Mouse (Mus musculus) A20 (cell line): Measurements from ENCODE around the gene Ccm2.

ENCODE experiments used
- DNase-seq: peaks from one replicate; pipeline ENCODE4 v3.0.0-alpha.2; 2011; ENCODE audit warnings: low read depth, low spot score

Gene Ccm2

DNA sequence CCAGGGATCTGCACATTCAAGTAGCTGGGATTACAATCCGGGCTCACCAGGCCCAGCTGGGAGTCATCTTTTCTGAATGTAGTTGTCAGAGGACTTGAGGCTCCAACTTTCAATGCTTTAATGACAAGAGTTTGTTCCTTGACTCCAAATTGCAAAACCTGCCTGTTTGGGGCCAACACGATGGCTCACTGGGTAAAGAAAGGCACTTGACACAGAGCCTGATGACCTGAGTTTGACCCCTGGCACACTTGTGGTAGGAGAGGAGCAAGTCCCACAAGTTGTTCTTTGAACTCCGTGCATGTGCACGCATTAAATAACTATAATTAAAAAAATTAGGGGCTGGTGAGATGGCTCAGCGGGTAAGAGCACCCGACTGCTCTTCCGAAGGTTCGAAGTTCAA, 16.7 kb upstream of the Ccm2 start:
- peak; percentile 47 for DNase-seq

DNA sequence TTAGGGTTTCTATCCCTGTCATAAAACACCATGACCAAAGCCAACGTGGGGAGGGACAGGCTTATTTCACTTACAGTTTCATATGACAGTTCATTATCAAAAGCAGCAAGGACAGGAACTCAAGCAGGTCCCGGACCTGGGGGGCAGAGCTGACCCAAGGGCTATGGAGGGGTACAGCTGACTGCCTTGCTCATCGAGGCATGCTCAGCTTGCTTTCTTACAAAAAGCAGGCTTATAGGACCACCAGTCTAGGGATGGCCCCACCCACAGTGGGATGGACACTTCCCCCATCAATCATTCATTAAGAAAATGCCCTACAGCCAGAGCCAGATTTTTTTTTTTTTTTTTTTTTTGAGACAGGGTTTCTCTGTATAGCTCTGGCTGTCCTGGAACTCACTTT, 15.9 kb upstream of the Ccm2 start:
- DNase-seq: peak; percentile 70

DNA sequence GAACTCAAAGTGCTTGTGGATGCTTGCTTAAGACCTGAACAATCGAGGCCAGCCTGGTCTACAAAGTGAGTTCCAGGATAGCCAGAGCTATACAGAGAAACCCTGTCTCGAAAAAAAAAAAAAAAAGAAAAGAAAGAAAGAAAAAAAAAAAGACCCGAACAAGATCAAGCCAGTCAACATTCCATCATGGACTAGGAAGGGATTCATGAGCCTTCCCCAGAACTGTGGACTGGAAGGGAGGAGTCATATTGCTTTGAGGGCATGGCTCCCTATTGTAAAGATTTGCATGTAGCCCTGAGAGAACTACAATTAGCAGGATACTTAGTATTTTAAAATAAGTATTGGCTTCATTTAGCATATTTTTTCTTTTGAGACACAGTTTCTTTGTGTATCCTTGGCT, 2.0 kb upstream of the Ccm2 start:
- DNase-seq: no peak

DNA sequence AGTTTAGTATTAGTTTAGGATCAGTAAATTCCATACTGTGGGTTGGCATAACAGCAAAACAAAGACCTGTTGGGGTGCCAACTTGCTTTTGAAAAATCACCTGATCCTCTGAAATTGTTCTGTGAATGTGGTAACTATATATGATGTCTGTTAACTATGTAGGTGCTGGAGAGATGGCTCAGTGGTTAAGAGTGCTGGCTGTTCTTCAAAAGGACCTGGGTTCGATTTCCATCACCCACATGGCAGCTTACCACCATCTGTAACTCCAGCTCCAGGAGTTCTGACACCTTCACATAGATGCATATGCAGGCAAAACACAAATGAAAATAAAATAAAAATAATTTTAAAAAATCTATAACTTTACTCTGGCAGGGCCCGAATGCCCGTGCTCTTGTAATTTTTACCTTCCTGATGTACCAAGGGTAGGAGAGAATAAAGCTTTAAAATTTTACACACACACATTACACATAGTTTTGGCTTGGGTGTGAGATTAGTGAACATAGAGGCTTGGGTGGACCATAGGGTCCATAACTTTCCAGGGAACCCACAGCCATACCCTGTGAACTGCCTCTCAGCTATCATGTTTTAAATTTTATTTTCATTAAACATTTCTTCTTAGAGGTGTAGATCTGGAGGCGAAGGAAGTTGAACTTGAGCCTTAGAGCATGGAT, 1.4 kb upstream of the Ccm2 start:
- DNase-seq: no peak

DNA sequence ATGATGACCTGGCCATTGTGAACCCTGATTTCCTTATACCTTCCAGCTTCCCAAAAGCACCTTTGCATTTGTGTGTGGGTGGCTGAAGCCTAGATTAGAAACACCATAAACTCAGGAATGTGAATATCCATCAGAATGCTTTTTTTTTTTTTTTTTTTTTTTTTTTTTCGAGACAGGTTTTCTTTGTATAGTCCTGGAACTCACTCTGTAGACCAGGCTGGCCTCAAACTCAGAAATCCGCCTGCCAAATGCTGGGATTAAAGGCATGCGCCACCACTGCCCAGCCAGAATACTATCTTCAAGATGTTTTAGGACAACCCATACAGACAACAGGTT, 862 bp upstream of the Ccm2 start:
- no peak for DNase-seq

DNA sequence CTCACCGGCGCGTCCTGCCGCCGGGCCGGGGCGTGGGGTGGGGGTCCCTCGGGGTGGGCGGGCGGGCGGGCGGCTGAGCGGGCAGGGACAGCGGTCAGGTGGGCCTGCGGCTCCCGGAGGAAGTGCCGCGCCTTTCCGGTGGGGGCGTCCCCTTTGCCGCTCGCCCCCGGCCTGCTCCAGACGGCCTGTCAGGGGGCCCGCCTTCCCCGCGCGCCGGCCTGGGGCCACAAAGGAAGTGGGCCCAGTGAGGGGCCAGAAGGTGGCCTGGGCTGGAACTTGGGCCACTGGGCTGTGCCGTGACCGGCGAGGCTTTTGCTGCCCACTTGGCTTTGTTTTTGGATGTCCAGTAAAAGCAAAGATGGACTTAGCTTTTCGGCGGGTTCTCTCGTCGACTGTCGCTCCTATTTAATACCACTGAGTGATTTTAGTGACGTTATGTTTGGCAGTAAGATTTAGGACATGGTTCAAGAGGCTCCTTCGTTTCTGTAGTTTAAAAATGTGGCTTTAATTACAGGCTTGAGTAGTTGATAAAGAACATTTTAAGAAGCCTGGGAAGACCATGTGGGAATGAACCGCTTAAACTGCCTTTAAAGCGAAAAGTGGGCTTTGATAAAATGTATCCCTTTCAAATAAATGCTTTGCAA, 472 bp downstream of the Ccm2 start:
- peak; percentile 71 for DNase-seq

DNA sequence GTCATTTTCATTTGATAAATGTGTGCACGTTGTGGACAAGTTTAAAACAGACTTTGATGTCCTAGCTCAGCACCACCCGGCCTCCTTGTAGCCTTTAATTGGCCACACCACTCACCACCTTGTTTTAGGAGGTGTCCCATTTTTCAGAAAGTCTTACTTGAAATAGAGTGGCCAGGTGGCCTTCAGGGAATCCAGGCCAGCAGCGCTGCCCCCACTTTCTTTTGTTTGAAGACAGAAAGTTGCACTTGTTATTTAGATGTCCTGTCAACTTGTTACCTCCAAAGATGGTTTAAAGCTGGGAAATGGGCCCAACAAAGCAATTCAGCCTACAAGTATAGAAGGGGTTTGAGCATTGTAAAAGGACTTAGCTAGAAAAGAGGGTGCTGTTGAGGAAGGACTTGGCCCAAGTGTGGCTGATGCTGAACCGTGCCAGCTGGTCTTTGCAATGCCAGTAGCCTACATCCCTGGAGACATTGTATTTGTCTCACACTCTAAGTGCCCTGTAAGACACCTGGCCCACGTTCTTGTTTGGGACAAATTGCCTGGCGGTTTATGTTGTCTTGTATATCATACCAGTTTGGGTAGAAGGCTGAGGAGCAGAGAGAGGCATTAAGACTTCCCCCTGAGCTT, 1.1 kb downstream of the Ccm2 start:
- DNase-seq: peak; percentile 53

DNA sequence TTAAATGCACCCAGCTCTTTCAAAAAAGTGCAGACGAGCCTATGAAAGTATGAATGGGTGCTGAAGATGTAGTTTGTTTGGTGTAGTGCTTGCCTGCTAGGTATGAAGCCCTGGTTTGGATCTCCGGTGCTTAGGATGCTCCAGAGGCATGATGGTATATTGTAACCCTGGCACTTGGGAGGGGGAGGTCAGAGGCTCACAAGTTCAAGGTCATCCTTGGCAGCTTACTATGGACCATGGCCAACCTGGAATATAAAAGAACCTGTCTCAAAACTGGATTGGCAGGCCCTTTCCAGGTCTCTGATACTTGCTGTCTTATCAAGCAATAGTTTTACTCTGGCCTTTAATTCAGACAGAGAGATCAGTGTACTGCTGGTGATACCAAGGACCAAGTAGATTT, 3.1 kb downstream of the Ccm2 start:
- no peak for DNase-seq

DNA sequence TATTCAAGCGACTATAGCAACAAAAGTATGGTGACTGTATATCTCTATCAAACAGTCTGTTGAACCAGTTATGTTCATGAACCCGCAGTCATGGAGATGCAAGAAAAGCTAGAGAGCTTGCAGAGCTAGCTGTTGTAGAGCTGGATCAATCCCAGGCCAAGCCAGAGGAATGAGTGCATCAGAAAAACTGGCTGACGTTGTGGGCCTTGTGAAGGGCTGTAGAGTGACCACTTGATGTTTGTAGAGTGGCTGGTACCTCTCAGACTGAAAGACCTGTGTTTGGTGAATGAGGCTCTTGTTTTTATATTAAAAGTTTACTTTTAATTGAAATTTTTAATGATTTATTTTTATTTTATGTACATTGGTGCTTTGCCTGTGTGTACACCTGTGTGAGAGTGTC, 3.5 kb downstream of the Ccm2 start:
- DNase-seq: no peak

DNA sequence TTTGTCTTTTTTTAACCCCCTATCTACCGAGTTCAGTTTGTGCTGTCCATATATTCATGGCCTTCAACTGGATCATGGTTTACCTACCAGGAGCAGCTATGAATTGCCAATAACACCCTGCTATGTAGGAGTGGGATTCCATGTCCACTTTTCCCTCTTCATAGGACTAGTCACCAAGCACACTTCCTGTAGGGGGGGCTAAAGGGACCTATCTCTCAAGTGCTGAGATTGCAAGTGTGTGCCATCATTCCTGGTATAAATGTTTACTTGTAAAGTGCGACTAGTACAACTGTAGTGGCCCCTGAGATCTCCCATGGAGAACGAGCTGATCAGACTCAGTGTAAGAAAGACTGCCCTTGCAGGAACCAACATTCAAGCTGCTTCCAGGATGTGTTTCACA, 11.5 kb downstream of the Ccm2 start:
- peak; percentile 50 for DNase-seq

DNA sequence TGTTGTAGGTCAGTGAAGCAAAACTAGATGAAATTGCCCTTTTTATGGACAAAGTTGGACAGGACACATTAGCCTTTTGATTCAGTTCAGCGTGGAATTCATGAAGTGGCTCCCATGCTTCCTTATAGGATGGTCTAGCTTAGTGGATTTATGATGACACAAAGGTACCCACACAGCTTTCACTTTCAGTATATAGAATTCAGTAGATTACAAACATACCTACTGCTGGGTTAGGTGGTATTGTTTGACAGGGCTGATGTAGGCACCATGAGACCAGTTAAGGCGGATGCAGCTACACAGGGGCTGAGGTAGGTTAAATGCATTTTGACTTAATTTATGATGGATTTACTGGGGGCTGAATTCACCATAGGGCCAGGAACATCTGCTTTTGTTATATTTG, 13.3 kb downstream of the Ccm2 start:
- peak; percentile 39 for DNase-seq

DNA sequence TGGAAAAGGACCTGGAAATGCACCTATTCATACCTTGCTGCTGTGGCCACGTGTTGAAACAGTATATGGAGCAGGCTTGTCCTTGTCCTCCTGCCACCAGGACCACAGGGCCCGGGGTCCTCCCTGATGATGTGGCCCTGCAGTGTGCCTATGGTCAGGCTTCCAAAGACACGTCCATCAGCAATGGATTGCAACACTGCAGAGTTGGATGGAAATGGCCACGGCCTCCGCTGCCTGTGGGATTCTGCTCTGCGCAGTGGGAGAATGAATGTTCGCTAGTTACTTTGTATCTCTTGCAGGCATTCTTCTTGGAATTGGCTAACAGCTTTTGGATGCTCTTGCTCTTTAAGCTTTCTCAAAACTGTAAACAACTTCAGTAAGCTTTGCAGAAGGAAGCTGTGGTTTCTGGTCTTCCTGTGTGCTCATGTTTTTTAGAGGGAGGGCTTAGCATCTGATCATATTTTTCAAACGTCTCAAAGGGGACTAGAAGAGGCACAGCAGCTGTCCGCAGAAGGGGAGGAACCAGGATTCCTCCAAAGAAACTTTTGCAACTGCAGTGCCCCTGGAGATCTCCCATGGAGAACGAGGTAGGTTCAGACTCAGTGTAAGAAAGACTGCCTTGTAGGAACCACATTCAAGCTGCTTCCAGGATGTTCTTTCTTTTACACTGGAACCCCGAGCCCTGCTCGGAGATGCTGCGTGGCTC, 14.1 kb downstream of the Ccm2 start:
- peak; percentile 63 for DNase-seq

DNA sequence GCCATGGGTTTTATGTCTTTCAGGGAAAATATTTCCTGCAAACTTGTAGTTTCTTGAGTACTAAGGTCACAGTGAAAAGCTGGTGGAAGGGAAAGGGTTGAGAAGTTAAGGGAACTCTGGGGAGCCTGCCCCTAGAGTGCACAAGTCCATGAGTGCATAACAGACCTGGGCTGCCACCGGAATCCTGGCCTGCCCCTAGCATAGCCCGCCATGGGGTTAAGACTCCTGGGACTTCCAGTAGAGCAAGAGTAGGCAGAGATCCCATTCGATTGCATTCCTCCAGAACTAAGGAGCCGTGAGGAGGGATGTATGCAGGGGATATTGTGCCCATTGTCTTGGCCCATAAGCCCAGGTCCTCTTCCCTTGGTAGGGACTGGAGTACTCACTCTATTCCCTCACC, 14.8 kb downstream of the Ccm2 start:
- DNase-seq: no peak

DNA sequence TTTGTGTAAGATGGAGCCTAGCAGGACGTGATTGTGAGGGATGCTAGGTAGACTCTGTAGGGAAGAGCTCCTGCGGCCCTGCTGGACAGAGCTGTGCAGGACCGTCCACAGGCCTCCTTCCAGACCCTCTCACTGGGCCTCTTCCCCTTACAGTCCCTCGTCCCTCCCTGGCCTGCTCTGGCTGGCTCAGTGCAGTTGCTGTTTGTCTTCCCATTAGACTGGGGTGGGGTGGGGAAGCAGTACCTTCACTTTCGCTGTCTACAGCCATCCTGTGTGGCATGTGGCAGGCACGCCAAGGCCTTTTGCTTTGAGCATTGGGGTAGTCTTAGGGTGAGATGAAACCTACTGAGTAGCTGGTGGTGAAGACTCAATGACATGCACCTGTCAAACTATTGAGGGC, 15.7 kb downstream of the Ccm2 start:
- no peak for DNase-seq

DNA sequence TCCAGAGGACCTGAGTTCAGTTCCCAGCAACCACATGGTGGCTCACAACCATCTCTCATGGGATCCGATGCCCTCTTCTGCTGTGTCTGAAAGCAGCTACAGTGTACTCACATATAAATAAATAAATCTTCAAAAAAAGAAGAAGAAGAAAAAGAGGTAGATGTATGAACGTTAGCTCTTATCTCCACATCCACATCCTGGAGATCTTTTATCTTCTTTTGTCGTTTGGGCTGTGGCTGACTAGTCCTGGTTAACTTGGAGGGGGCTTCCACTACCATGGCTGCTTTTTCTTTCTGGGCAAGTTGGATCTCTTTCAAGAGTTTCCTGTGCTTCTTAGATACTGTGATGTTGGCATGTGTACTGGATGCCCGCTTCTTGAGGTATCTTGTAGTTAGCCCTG, 16.5 kb downstream of the Ccm2 start:
- no peak for DNase-seq

DNA sequence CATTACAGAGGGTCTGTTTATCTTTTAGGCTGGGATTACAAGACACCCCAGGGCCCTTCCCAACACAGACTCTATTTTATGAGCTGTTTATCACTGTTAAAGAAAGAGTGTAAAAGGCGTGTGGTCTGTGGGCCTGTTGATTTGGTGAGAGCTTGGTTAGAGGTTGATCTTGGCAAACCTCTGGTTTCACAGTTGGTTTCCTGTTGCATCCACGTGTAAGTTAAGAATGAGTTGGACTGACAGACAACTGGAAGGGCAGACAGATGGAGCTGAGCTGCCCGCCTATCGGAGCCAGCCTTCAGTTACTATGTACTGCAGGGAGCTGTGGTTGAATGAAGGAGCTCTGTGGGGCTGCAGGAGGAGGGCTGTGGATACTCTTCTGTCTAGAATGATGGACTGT, 19.8 kb downstream of the Ccm2 start:
- DNase-seq: no peak

DNA sequence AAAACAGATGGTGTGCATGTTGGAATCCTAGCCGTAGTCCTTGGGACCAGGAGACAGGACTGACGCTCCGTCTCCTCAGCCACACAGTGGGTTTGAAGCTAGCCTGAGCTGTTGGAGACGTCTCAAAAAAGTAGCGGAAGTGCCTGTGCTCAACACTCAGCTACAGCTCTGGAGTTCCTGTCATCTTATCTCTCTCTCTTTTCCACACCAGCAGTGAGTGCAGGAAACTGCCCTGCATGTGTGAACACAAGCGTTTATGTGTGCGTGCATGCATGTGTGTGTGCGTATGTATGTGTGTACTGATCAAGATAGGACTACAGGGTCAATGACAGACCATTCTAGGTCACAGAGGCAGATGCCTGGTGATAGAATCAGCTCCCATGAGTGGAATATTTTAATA, 21.3 kb downstream of the Ccm2 start:
- DNase-seq: no peak

DNA sequence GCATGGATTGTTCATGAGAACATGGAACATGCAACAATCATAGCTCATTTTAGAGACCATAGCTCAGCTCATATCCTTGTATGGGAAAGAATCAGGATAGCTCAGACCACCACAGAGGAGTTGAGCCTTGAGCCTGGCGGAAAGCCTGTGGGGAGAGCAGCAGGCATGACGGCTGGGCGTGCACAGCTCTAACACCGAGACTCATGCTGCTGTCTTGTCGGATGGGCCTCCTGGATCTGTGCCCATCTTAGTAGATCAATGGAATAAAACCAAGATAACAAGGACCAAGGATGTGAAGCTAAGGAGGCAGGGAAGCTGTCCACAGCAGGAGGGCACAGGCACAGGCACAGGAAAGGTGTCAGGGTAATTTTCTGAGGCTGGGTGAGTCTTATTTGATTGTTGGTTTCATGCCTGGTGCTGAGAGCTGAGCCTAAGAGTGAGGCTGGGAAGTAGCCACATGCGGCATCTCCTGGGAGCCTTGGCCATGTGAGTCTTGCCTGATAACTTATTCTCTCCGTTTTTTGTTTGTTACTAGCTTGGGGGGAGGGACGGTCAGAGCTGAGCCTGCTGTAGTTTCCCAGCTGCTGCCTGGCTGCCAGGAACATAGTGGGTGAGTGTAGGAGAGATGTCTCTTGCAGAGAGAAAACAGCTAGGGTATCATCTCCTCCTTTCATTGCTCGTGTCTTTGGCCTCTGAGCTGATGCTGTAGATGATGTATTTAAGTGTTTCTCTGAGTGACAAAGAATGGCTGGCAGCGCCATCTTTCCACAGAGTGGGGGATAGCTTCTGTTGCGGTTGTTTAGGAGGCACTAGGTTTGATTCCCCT, 22.1 kb downstream of the Ccm2 start:
- no peak for DNase-seq

DNA sequence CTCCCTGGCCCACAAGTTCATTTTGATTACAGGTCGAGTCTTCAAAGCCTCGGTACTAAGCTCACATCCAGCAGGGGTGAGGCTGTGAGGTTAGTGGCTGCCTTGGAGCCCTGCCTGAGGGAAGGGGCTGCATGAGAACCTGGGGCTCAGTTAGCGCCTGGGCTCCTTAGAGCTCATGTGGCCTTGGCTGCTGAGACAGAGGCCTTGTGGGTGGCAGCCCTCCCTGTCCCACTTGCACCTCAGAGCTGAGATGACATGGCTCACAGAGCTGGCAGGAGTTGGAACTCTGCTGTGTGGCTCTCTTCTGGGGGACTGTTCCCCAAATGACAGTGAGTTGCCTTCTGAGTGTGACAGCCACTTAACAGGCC, 22.7 kb downstream of the Ccm2 start:
- DNase-seq: no peak

DNA sequence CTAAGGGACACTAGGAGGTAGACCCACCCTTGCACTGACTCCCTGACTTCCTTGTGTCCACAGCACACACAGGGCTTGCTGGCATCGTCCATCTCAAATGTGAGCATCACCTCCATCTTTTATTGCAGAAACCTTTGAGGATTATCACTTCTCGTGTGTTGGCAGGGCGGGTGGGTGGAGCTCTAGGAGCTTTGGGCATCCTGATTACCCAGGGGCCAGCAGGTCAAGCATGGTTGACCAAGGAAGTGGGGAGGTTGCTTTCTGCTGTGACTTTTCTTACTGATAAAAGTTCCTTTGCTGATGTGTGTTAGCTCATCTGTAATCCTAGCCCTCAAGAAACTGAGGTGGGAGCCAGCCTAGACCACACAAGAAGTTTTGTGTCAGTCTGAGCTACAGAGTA, 29.5 kb downstream of the Ccm2 start:
- peak; percentile 37 for DNase-seq

DNA sequence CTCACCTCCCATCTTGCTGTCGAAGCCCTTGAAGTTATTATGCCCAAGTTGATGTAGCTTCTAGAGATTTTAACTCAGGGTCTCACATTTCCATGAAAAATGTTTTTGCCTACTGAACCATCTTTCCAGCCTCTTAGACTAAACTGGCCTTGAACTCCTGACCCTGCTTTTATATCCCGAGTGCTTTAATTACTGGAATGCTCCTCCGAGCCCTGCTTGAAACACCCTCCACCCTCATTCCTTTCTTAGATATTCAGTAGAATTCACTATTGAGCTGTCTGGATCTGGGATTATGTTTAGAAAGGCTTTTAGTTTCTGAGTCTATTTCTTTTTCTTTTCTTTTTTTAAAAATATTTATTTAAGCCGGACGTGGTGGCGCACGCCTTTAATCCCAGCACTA, 32.7 kb downstream of the Ccm2 start:
- no peak for DNase-seq
